Mouse (Mus musculus) ES-Bruce4 (cell line): ENCODE results near the gene Actl11.

Experiments
- CTCF ChIP-seq: IDR thresholded peaks from one replicate; pipeline ENCODE4 v1.8.1; 2011; ENCODE audit warnings: low read depth, low read length
- EP300 ChIP-seq: IDR thresholded peaks from 2 replicates; pipeline ENCODE4 v1.6.1; 2011; ENCODE audit warnings: low read depth, low read length; ENCODE audit not compliant: insufficient read depth
- POLR2A ChIP-seq: IDR thresholded peaks from one replicate; pipeline ENCODE4 v1.8.1; 2011; ENCODE audit warnings: low read length; ENCODE audit not compliant: insufficient read depth

- TF ChIP-seq CTCF (peak; percentile 80), POLR2A (no peak), EP300 (no peak)
These were observed 37.2 kb upstream of the Actl11 start for GRCm38 (mm10) chr9:107891023-107891422.
